10 mouse cellular contexts compared by ENCODE assay signal in the genomic region with DNA sequence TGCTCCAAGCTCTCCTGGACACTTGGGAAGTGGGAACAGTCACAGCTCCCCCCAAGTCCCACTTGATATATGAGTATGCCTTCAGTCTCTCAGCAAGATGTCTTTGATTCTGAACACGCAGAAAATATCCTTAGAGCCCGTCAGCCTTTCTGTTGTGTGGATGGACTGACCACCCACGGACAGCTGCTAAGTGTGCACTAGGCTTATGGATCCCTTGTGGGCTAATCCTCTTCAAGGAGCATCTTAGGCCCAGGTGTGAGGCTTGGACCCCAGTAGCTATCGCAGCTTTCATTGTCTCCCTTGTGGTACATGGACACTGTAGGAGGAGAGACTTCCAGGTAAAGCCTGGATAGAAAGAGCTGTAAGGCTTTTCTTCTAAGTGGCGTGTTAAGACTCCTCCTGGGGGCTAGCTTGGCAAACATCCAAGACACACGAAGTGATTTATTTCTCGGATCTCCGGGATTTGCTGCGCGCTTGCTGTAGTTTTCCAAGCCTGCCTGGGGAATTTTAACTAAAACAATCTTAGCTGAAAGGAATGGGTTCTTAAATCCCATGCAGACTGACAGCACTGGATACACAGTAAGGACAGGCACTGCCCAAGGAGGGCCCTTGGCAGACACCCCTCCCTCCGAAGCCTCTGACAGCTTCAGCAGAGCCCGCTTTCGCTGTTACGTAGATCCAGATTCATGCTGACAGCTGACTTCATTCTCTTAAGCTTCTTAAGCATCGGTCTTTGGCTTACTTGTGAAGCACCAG.
DNase-seq lines count a peak whose midpoint lies in the region; ATAC-seq and TF ChIP-seq lines count a peak whose summit lies in the region.
"Had no signal": no experiment of that assay in that cellular context is flagged by ENCODE, and none has a peak within 500 bp of the region (broad histone marks: within the 10 kb centered on the region; RNA-seq: fewer than 3 reads in every experiment).

No protein-coding gene starts in this region.

- no peaks in the 10 kb centered on the region for H3K27me3 ChIP-seq in lung, embryonic 14.5 days (ENCODE audit: insufficient read depth, low read length)
- no peaks in the 10 kb centered on the region for H3K27me3 ChIP-seq in limb, embryonic 14.5 days (ENCODE audit: control insufficient read depth, insufficient read depth, low read length)

- no peak overlapping the region for H3K4me3 ChIP-seq in lung, embryonic 14.5 days (ENCODE audit: low read depth, low read length)
- no peak overlapping the region for H3K4me3 ChIP-seq in limb, embryonic 14.5 days (replicated peaks; ENCODE audit: low read length)

- WGBS in lung, embryonic 14.5 days, result 33% methylated on average over 15 of the region's 15 CpGs
- WGBS in limb, embryonic 14.5 days, result 39% methylated on average over 15 of the region's 15 CpGs

- H3K27ac ChIP-seq in lung, embryonic 14.5 days (ENCODE audit: low read depth), result no peak overlapping the region
- no peak overlapping the region for H3K27ac ChIP-seq in limb, embryonic 14.5 days (replicated peaks; ENCODE audit: low read depth, low read length)

- H3K36me3 ChIP-seq in lung, embryonic 14.5 days (ENCODE audit: insufficient read depth), result no peaks in the 10 kb centered on the region
- no peaks in the 10 kb centered on the region for H3K36me3 ChIP-seq in limb, embryonic 14.5 days (ENCODE audit: control insufficient read depth, insufficient read depth, low read length)

- TF ChIP-seq CTCF in lung, embryonic 14.5 days (IDR thresholded peaks at IDR 0.05; ENCODE audit: low read depth), result no peak

- TF ChIP-seq POLR2A in limb, embryonic 14.5 days (IDR thresholded peaks at IDR 0.05; ENCODE audit: borderline replicate concordance, extremely low read depth, insufficient read depth, insufficient read length), result no peak

- no peak overlapping the region for H3K4me2 ChIP-seq in lung, embryonic 14.5 days
- 0 out of 2 replicates have a peak overlapping the region, but pooled peaks have one; percentile 13 for H3K4me2 ChIP-seq in limb, embryonic 14.5 days (replicated peaks; ENCODE audit: low read depth, low read length, severe bottlenecking)

- no peaks in the 10 kb centered on the region for H3K9me3 ChIP-seq in lung, embryonic 14.5 days (ENCODE audit: low read depth, low read length)
- H3K9me3 ChIP-seq in limb, embryonic 14.5 days (ENCODE audit: control insufficient read depth, low read length), result no peaks in the 10 kb centered on the region

- peak; percentile 15; the same call in 1 of the 2 replicates for ATAC-seq in lung, embryonic 14.5 days (ENCODE audit: insufficient read depth)
- ATAC-seq in limb, embryonic 14.5 days (ENCODE audit: low FRiP score, low read depth), result peak; percentile 51
- ATAC-seq: lung, postnatal 0 days had no signal

- peak; percentile 43 for DNase-seq in embryo, embryonic 11 days
- DNase-seq in embryo, embryonic 10 days (ENCODE audit: low spot score), result no peak
- peak; percentile 61 for DNase-seq in lung, embryonic 14.5 days
- DNase-seq in lung, postnatal 36 days, result no peak
- peak; percentile 45 for DNase-seq in limb, embryonic 14.5 days (ENCODE audit: low spot score)
- DNase-seq in right cerebral cortex, postnatal 36 days (ENCODE audit: low spot score in 2 of 2), result peak; percentile 53 to 69
- no peak for DNase-seq in adrenal gland, adult 18-20 months (ENCODE audit: low spot score in 2 of 2)
- DNase-seq in kidney, adult 18-20 months, result no peak
- DNase-seq: cerebellum, adult 11 months had no signal

- H3K4me1 ChIP-seq in lung, embryonic 14.5 days (ENCODE audit: insufficient read depth), result no peaks in the 10 kb centered on the region
- H3K4me1 ChIP-seq in limb, embryonic 14.5 days (ENCODE audit: control insufficient read depth, insufficient read depth, low read length), result peaks cover 12% of the 10 kb centered on the region; the same call in 1 of the 2 replicates

- H3K9ac ChIP-seq in lung, embryonic 14.5 days, result no peak overlapping the region
- peak overlapping the region; percentile 31; the same call in 1 of the 2 replicates for H3K9ac ChIP-seq in limb, embryonic 14.5 days (ENCODE audit: low read depth, low read length, severe bottlenecking)

Comparison
In these comparisons a context has a peak if more than half of its experiments do, and no peak if none do; other contexts are left out.
1. DNase-seq: peak in embryo, embryonic 11 days (single experiment), lung, embryonic 14.5 days (single experiment), limb, embryonic 14.5 days (single experiment) and right cerebral cortex, postnatal 36 days (2 of 2); none in embryo, embryonic 10 days (single experiment), lung, postnatal 36 days (single experiment), adrenal gland, adult 18-20 months (0 of 2) and kidney, adult 18-20 months (single experiment).